Mouse (Mus musculus): ENCODE results near the gene Chil1. TPM values are rescaled to one million over a fixed set of nuclear protein-coding genes. Genes with fewer than 3 reads are reported as not detected.

Chil1 gene
- polyA plus RNA-seq, 1 experiment: not detected

DNA sequence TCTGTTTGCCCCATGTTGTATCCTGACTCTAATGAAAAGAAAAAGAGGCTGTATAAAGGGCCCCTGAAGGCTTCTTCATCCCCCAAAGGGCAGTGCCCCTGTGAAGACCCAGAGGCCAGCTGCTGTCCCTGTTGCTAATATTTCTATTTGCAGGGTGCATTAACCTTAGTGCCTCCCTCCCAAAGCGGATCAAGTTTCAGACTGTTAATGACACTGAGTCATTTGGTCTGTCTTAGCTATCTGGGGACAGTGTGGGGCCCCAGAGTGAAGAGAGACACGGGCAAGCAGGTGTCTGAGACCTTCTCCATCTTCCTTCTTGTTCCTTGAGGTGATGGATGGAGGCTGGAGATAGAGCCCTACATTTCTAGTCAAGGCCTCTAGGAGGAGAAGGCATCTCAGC lies 13.1 kb downstream of the Chil1 start:
- no peak for TF ChIP-seq GATA1 (IDR thresholded peaks at IDR 0.05; ENCODE audit: low read length)

DNA sequence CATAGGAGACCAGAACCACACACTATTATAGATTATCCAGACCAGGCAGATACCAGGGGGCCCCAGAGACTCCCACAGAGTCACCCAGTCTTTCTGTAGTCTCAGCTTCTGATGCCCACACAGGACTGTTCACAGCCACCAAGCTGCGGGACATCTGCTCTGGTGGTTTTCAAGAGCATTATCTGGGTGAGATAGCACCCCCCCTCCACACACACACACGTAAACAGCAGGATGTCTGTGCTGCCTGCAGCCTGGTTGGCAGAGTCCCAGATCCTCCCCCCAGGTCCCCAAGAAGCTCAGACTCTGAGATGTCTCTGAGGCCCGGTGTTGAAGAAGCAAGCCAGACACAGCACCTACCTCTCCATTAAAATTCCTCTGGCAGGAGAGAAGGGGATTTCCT lies 13.6 kb downstream of the Chil1 start:
- peak; percentile 38 for TF ChIP-seq GATA1 (IDR thresholded peaks at IDR 0.05; ENCODE audit: low read length)

DNA sequence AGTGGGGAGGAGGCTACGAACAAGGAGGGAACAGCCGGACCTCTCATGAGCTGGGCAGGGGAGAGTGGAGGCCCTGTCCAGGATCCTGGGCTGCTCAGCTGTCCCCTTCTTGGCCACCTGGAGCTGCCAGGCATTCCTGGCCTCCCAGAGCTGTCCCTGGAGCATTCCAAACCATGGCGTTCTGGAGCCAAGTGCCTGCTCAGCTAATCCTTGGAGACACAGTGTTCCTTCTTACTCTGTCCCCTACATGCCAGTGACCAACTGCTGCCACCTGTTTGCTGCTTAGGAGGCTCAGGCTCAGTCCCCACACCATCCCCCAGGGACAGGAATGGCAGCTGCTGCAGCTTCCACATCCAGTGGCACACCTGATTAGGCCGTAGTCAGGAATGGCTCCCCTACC lies 14.0 kb downstream of the Chil1 start:
- TF ChIP-seq GATA1 (IDR thresholded peaks at IDR 0.05; ENCODE audit: low read length): no peak

DNA sequence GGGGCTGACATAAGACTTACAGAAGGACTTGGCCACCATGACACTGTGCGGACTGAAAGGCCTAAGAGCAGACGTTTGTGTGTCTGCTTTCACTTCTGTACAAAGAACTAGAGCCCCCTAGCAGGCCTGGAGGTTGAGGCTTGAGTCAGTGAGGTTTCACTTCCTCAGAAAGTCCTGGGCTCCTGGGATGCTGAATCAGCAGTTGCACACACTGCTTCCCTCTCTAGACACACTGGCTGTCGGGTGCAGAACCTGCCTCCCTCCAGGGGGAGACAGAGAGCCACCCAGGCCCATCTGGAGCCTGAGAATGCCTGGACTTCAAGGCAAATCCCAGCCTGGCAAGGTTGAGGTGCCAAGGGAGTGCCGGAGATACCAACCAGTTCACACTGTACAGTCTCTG lies 14.4 kb downstream of the Chil1 start:
- no peak for TF ChIP-seq GATA1 (IDR thresholded peaks at IDR 0.05; ENCODE audit: low read length)

DNA sequence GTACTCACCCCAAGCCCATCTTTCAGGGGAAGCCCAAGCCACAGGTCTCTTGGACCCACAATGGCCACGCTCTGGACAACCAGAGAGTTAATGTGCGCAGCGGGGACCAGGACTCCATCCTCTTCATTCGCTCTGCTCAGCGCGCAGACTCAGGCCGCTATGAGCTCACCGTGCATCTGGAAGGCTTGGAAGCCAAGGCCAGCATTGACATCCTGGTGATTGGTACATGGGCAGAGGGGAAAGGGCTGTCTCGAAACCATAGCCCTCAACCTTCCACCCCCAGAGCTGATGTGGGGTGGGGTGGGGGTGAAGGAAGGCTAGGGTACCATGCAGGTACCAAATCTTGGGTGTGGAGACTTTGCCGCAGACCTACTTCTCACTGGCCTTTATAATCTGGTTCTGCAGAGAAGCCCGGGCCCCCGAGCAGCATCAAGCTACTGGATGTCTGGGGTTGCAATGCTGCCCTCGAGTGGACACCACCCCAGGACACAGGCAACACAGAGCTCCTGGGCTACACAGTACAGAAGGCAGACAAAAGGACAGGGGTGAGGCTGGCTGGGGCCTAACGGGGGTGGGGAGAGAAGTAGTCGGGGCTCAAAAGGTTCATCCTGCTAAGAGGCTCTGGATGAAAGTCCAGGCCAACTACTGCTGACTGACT lies 15.5 kb downstream of the Chil1 start:
- TF ChIP-seq GATA1 (IDR thresholded peaks at IDR 0.05; ENCODE audit: low read length): no peak

DNA sequence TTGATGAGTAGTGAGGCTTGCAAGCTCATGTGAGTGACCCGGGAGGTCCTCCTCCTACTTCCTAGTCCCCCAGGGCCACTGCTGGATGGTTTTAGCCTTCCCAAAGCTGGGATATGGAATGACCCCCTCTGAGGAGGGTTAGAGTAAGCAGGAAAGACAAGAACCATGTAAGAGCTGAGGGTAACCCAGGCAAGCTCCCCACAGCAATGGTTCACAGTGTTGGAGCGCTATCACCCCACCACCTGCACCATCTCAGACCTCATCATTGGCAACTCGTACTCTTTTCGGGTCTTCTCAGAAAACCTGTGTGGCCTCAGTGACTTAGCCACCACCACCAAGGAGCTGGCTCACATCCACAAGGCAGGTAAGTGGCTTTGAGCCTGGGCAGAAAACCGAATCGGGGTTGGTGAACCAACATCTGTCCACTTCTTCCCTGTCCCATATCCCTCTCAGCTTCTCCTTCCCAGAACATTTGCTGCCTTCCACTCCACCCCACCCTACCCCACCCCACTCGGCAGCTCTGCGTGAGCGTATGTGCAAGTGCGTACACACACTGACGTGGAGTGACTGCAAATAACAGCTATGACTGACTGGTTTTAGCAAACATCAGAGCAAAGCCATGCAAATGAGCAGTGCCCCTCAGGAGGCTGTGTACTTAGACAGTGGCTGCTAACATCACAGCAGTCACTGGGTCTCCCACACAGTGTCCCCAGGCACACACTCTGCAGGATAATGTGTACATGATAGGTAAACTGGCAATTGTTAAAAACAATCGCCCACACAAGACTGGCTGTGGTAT lies 16.4 kb downstream of the Chil1 start:
- no peak for TF ChIP-seq GATA1 (IDR thresholded peaks at IDR 0.05; ENCODE audit: low read length)

DNA sequence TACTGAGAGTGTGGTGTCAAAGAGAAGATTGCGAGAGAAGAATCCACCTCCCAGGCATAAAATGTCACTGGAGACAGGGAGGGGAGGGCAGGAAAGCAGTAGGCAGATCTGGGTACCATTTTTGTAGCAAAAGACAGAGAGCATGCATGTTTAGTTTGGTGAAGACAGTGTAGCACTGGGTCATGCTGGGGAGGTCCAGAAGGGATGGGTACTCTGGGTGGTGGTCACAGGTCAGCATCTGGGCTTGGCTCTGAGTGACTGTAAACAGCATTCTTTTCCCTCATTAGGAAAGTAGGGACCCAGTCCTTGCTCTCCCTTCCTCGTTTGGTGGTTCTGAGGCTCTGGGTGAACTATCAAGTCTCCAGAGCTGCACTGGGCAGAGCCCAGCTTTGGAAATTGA lies 18.5 kb downstream of the Chil1 start:
- no peak for TF ChIP-seq GATA1 (IDR thresholded peaks at IDR 0.05; ENCODE audit: low read length)

DNA sequence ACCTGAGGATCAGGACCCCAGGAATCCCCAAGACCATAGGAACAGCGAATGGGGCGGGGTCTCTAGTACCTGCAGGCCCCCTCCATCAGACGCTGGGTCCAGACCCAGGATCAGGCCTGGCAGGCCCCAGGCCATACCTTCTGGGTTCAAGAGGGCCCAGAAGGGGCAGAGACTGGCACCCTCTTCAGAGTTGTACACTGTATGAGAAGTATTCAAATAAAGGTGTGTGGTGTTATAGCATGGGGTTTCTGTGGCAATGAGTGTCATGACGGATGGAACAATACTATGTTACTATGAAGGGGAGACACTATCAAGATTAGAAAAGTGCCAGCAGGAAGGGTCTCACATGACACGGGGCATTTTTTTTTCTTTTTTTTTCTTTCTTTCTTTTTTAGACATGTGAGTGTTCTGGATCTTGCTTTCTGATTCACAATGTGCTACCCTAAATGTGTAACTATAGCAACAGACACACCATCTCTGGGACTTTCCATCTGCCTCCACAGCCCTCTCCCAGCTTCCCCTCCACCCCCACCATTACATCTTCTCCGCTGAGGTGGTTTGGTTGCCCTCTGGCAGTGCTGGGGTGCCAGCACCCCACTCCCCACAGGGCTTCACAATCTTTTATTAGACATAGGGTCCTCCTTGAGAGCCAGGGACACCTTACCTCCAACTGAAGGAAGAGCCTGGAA lies 19.2 kb downstream of the Chil1 start:
- TF ChIP-seq GATA1 (IDR thresholded peaks at IDR 0.05; ENCODE audit: low read length): no peak

DNA sequence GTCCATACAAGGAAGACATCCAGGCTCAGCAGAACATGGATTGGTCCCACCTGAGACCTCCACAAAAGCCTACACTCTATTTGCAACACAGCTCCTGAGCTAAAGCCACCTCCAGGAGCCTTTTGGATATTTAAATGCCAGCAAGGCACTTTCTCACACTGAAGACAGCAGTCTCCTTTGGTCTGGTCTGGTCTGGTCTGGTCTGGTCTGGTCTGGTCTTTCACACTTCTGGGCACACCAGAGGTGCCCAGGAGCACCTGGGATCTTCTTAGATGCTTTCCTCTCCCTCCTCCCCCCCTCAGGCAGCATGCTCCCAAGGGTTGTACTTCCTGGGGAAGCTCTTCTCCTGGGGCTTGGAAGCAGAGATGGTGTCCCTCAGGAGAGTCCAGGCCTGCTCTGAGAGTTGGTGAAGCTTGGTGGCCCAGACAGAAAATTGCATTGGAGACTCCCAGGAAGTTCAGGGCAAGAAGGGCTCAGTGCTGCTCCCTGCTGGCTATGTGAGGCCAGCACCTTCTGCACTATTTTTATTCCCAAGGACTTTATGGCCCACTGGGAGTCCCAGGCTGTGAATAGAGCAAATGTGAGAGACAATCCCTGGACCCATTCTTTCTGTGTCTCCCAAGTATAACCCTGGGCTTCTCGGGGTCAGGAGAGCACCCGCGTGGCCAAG lies 19.9 kb downstream of the Chil1 start:
- no peak for TF ChIP-seq GATA1 (IDR thresholded peaks at IDR 0.05; ENCODE audit: low read length)

DNA sequence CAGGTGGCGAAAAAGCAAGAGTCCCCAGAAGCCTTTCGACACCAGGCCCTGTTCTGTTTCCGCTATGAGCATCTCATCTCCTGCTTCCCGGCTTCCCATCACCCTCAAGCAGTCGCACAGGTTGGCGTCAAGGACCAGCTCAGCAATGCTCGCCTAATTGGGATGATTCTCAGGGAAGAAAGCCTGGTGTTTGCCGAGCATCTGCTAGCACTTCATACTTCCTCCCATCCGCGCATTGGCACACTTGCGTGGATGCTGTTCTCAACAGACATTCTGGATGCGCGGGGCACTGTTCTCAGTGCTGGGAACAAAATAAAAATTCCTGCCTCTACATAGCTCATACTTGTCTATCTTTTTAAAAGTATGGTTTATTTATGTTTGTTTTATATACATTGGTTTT lies 22.3 kb downstream of the Chil1 start:
- no peak for TF ChIP-seq GATA1 (IDR thresholded peaks at IDR 0.05; ENCODE audit: low read length)

DNA sequence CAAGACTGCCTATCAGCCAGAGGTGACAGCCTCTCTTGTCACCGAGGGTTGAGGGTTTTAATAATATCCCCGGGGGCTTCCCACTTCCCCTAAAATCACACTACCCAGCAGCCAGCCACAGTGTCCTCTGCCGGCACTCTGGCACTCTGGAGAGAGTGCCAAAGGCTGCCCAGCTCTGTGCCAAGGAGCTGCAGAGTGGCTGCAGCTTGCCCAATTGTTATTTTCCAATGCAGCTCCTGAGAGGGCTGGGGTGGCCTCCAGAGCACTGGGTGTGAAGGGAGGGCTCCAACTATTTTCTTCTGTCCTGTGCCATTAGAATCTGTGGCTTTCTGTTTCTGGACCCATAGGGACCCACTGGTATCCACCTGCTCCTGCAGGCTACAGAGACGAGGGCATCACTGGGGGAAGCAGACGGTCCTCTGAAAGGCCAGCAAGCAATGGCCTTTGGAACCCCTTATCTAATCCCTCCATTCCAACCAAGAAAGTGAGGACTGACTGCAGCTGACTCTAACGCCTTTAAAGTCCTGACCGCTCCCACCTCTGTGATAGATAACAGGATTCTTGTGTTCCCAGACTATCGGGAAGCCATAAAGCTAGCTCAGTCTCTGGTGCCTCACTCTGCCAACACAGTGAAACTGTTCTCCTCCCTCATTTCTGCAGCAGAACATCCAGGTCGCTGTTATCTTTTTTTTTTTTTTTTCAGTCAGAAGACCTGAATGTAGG lies 23.5 kb downstream of the Chil1 start:
- no peak for TF ChIP-seq GATA1 (IDR thresholded peaks at IDR 0.05; ENCODE audit: low read length)

DNA sequence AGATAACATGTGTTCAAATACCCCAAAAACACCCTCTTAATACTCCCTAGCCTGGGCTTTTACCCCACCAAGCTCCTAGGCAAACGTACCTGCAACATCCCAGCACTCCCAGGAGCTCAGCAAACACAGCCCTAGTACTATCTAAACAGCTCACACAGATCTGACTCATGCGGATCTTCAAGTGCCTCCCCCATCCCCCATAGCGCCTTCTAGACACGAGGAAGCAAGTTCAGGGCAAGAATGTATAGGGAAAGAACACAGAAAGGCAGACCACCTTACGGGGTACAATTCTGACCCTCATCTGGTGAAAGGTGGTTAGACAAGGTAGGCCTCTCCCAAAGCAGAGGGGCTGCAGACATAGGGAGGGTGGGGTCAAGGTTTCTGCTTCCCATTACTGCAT lies 24.1 kb downstream of the Chil1 start:
- no peak for TF ChIP-seq GATA1 (IDR thresholded peaks at IDR 0.05; ENCODE audit: low read length)

DNA sequence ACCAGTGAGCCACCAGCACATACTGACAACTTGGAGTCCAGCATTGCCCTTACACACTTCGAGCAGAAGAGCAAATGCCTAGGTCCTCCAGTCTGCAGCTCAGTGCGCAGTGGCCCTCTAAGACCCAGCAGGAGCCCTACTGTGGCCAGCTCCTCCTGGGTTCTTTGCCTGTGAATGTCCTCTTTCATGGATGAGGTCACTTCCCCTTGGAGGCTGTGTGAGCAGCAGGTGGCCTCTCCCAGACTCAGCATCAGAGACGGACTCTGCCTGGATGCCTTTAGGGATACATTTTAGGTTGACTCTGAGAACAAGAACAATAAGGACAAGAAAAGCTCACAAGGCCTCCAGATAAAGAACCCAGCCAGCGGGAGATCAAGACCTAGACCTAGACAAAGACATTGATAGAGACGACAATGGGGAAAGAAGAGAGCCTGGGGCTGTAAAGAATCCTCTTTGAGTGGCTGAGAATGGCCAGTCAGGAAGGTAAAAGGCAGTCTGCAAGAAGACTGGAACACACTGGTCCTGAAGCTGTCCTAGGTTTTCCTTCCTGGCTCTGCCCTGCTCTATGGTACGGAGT lies 28.3 kb downstream of the Chil1 start:
- no peak for TF ChIP-seq GATA1 (IDR thresholded peaks at IDR 0.05; ENCODE audit: low read length)

DNA sequence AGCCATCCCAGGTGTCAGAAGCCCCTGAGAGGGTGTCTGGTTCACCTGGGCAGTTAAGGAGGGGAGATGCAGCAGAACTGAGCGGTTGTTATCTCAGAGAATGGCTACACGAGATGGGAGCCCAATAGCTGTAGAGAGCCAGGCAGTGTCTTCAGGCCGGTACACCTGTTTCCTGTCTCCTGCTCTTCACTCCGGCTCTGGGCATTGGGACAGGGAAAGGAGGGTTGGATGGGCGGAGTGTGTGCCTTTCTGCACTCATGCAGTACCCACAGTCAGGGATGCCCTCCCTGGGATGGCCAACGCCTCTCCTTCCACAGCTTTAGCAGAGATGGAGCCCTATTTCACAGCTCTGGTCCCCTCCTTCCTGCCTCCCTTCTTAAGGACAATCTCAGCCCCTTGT lies 29.1 kb downstream of the Chil1 start:
- no peak for TF ChIP-seq GATA1 (IDR thresholded peaks at IDR 0.05; ENCODE audit: low read length)

DNA sequence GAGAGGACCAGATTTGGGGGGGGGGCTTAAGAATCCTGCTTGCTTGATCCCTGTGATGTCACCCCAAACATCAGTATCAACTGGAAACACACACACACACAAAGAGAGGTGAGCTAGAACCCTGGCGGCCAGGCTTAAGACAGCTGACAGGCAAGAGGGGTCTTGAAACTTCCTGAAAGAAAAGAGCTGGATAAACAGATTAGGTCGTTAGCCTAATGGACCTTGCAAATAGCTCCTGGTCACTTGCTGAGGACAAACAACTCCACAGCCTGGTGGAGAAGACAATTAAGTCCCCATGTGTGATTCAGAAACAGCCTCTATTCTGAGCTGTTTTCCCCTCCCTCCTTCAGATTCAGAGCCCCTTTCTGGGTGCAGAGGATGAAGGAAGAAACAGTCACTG lies 29.7 kb downstream of the Chil1 start:
- TF ChIP-seq GATA1 (IDR thresholded peaks at IDR 0.05; ENCODE audit: low read length): no peak
